Mouse (Mus musculus) hindbrain, embryonic 10.5 days (tissue): ENCODE results near the gene Eloa. TPM values are rescaled to one million over a fixed set of nuclear protein-coding genes. Genes with fewer than 3 reads are reported as not detected.

Source experiments
- DNase-seq: peaks from one replicate; pipeline ENCODE4 v3.0.0-alpha.2; 2017; ENCODE audit warnings: low spot score
- H3K27ac ChIP-seq: fragments of 300-500 bp; sonication (generic); 2 replicates; pipeline ENCODE4 v1.5.1; 2016; ENCODE audit warnings: mild to moderate bottlenecking, moderate library complexity
- H3K27me3 ChIP-seq: fragments of 300-500 bp; sonication (generic); 2 replicates; pipeline ENCODE4 v1.6.1; 2016; ENCODE audit warnings: mild to moderate bottlenecking; ENCODE audit not compliant: poor library complexity, insufficient read depth, severe bottlenecking
- H3K36me3 ChIP-seq: fragments of 300-500 bp; sonication (generic); 2 replicates; pipeline ENCODE4 v1.6.1; 2016; ENCODE audit warnings: mild to moderate bottlenecking, moderate library complexity
- H3K4me1 ChIP-seq: fragments of 300-500 bp; sonication (generic); replicated peaks from 2 replicates; pipeline ENCODE4 v1.6.1; 2016; ENCODE audit warnings: mild to moderate bottlenecking
- H3K4me3 ChIP-seq: fragments of 300-500 bp; sonication (generic); 2 replicates; pipeline ENCODE4 v1.5.1; 2016; ENCODE audit warnings: mild to moderate bottlenecking, moderate library complexity
- H3K9me3 ChIP-seq: fragments of 300-500 bp; sonication (generic); 2 replicates; pipeline ENCODE4 v1.6.1; 2016; ENCODE audit warnings: mild to moderate bottlenecking, moderate library complexity
- WGBS: fragments of 180-500 bp; shearing (Covaris S2); methylation state at CpG from one replicate; pipeline ENCODE4 v1.1.7; 2016; 5-methylcytosine and 5-hydroxymethylcytosine counted together
- polyA plus RNA-seq: library from polyadenylated mRNA; unstranded; fragments of >200 nt; fragmentation: Nextera tagmentation; extraction: Ambion mirVana; gene quantifications from 2 replicates; pipeline ENCODE4 v1.2.1, GENCODE M21; 2016

The Eloa gene
- polyA plus RNA-seq, 1 experiment from 2014 or later: 31.0 TPM

DNA sequence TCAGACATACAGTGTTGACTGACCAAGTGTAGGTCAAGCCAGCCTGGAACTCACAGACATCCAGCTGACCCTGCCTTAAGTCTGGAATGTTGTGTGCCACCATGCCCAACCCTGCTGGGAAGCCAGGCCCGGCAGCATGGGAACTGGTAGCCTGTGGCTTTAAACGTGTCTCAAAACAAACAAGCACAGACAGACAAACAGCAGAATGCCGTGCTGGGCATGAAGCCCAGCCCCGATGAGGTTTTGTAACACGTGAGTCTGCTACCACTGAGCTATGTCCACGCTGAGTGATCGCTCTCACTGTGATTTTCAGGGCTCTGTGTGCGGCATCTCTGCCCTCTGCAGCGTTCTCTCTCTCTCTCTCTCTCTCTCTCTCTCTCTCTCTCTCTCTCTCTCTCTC, 65.7 kb downstream of the Eloa start:
- H3K27me3 ChIP-seq: no peaks in the 10 kb centered on the region
- DNase-seq: no peak
- H3K4me1 ChIP-seq: no peaks in the 10 kb centered on the region
- peaks cover 4% of the 10 kb centered on the region; the same call in 1 of the 2 replicates for H3K9me3 ChIP-seq
- no peak overlapping the region for H3K27ac ChIP-seq
- 87% methylated on average over 9 of the region's 9 CpGs for WGBS
- peaks cover 74% of the 10 kb centered on the region for H3K36me3 ChIP-seq
- H3K4me3 ChIP-seq: no peak overlapping the region

DNA sequence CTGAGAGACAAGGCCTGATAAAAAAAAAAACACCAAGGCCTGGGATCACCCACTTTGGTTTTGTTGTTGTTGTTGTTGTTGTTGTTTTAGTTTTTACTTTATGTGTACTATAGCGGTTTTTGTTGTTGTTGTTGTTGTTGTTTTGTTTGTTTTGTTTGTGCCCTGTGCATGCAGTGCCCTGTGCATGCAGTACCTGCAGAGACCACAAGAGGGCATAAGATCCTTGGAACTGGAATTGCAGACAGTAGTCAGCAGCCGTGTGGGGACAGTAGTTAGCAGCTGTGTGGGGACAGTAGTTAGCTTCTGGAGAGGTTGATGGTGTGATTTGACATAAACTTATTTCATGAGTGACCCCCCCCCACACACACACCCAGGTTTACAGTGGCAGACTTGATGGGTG, 67.3 kb downstream of the Eloa start:
- peaks cover 66% of the 10 kb centered on the region for H3K36me3 ChIP-seq

More for the DNA sequence above, 67.3 kb downstream of the Eloa start:
- H3K4me3 ChIP-seq: no peak overlapping the region
- H3K9me3 ChIP-seq: peaks cover 4% of the 10 kb centered on the region; the same call in 1 of the 2 replicates
- no peaks in the 10 kb centered on the region for H3K27me3 ChIP-seq
- no peak overlapping the region for H3K27ac ChIP-seq
- 19% methylated on average over 2 of the region's 2 CpGs for WGBS
- 0 out of 2 replicates have a peak, but pooled peaks cover 5% of the 10 kb centered on the region for H3K4me1 ChIP-seq
- DNase-seq: peak; percentile 77

Other genes with a start within 250 kb of the Eloa start
- 283 and 352 TPM in 2 replicates for gene Srsf10, start 166.0 kb downstream of the Eloa start, polyA plus RNA-seq
- gene Pnrc2, start 147.9 kb downstream of the Eloa start, polyA plus RNA-seq: 171 and 204 TPM in 2 replicates
- gene Cnr2, start 126.4 kb downstream of the Eloa start, polyA plus RNA-seq: 0.21 and 0.66 TPM in 2 replicates
- gene Fuca1, start 101.0 kb downstream of the Eloa start, polyA plus RNA-seq: 54.3 and 59.5 TPM in 2 replicates
- gene Hmgcl, start 75.3 kb downstream of the Eloa start, polyA plus RNA-seq: 60.3 and 61.4 TPM in 2 replicates
- gene Gale, start 58.0 kb downstream of the Eloa start, polyA plus RNA-seq: 48.5 and 49.7 TPM in 2 replicates
- 213 and 223 TPM in 2 replicates for gene Lypla2, start 49.1 kb downstream of the Eloa start, polyA plus RNA-seq
- 60.7 and 61.2 TPM in 2 replicates for gene Pithd1, start 34.5 kb downstream of the Eloa start, polyA plus RNA-seq
- 388 and 497 TPM in 2 replicates for gene Rpl11, start 31.7 kb upstream of the Eloa start, polyA plus RNA-seq
- gene Id3, start 121.7 kb upstream of the Eloa start, polyA plus RNA-seq: 576 and 684 TPM in 2 replicates
- 9.0 and 9.4 TPM in 2 replicates for gene E2f2, start 150.6 kb upstream of the Eloa start, polyA plus RNA-seq
- 5.2 and 6.5 TPM in 2 replicates for gene Asap3, start 184.6 kb upstream of the Eloa start, polyA plus RNA-seq
- 1.3 and 2.2 TPM in 2 replicates for gene Tcea3, start 226.0 kb upstream of the Eloa start, polyA plus RNA-seq